Mouse (Mus musculus) mature B cell (primary cell): Measurements from ENCODE around the gene Zswim8.
"Not testable (repeated sequence)": the region's sequence is repeated elsewhere in the genome, so short reads cannot be mapped to it uniquely, and the experiment has no call there.

Source experiments
- in situ Hi-C: fragments of 300-500 bp; cut with MboI; formaldehyde crosslinking; loops from 2 replicates; pipeline ENCODE4 v1.14.3; 2019

Zswim8 gene

DNA sequence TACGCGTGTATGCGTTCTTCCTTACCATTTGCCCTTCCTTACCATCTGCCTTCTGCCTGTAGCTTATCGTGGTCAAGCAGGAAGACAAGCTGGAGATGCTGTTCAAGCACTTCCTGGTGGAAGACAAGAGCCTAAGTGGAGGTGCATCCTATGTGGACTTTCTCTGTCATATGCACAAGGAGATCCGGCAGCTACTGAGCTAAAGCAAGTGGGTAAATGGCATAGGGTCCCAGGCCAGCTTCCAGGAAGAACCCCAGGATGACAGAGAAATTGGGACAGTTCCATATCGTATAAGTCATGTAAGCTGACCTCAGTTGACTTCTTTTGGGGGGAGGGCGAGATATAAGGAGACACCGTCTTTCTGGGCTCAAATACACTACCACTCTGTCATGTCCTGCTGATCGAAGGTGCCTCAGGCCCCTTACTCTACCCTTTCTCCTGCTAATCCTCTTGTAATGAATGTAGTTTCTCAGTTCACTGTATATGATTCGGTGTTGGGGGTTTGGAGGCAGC is 13.7 kb upstream of the Zswim8 start:
- in situ Hi-C loops: no loop called here

DNA sequence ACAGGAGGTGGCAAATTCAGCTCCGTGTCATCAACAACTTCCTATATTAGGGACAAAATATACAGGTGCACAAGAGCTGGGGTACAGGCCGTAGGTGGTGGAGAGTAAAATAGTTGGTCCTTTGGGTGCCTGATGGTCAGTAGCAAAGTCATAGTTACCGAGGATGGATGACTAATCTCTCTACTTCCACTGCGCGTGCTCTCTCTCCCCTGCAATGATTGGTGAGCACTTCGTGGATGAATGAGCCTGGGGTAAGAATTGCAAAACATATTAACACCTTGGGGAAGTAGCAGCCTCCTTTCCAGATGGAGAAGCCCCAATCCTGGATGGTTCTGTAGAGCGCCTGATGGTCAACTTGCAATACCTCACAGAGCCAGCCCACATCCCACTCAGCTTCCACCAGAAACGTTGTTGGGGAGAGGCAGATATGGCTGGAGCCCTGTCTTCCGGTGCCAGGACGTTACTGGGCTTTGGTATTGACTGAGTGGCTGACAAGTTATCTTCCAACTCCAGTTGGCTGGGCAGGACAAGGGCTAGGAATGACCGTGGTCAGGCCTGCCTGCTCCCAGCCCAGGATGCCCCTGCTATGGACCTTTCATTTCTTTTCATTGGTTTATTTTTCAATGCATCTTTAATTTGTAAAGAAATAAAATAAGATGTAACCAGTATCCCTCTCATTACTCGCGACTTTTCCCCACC is 13.0 kb upstream of the Zswim8 start:
- in situ Hi-C loops: no loop called here

DNA sequence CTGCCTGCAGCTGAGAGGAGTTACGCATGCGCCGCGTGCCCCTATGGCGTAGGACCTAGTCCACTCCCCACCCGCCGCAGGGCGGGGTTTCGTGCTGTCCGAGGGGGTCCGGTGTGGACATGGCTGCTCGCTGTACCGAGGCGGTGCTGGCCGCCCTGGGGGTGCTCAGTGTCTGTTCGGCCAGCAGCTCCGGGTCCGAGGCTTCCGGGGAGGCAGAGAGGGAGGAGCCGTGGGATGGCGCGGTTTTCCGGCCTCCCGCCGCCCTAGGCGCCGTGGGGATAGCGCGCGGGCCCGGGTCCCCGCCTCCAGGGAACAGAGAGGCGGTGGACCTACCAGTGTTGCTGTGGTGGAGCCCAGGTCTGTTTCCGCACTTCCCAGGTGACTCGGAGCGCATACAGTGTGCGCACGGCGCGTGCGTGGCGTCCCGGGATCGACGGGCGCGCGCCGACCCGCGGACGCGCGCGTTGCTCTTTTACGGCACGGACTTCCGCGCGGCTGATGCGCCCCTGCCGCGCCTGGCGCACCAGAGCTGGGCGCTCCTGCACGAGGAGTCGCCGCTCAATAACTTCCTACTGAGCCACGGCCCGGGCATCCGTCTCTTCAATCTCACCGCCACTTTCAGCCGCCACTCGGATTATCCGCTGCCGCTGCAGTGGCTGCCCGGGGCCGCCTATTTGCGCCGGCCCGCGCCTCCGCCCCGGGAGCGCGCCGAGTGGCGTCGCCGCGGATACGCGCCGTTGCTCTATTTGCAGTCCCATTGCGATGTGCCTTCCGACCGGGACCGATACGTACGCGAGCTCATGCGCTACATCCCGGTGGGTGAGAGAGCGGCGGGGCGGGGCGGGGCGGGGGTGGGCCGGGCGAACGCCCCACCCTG is 12.2 kb upstream of the Zswim8 start, which contains the start of gene Fut11:
Gene Fut11, plus strand, starts transcription at position 85 of the 877 bp plus-strand sequence.
- in situ Hi-C loops: no loop called here

DNA sequence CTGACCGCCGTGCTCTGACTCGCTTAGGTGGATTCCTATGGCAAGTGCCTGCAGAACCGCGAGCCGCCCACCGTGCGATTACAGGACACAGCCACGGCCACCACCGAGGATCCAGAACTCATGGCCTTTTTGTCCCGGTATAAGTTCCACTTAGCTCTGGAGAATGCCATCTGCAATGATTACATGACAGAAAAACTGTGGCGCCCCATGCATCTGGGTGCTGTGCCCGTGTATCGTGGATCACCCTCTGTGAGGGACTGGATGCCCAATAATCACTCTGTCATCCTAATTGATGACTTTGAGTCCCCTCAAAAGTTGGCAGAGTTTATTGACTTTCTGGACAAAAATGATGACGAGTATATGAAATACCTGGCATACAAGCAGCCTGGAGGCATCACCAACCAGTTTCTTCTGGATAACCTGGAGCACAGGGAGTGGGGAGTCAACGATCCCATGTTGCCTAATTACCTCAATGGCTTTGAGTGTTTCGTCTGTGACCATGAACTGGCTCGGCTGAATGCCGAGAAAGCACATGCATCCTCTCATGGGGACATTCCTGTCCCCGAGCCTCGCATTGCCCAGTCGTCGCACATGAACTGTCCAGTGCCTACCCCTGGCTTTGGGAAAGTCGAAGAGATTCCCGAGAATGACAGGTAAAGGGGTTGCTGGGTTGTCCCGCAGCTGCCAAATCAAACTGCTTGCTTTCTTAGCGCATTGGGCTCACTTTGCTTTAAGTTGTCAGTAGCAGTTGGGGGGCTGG is 11.4 kb upstream of the Zswim8 start:
- in situ Hi-C loops: no loop called here

DNA sequence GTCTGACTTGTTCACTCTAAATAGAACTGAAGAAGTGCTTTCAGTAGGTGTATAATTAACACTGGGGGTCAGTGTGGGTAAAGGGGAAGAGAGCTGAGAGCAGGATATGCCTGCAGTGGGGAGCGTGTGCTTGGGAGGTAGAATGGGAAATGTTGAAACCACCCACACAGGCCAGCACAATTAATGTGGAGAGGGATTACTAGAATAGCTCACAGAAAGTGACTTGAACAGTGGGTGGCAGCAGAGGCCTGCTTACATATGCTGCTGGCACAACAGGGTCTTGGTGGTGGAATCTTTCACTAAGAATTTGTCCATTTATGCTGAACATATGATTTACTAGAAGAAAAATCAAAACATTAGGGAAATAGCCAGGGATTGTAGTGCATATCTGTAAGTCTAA is 10.4 kb upstream of the Zswim8 start:
- in situ Hi-C loops: no loop called here

DNA sequence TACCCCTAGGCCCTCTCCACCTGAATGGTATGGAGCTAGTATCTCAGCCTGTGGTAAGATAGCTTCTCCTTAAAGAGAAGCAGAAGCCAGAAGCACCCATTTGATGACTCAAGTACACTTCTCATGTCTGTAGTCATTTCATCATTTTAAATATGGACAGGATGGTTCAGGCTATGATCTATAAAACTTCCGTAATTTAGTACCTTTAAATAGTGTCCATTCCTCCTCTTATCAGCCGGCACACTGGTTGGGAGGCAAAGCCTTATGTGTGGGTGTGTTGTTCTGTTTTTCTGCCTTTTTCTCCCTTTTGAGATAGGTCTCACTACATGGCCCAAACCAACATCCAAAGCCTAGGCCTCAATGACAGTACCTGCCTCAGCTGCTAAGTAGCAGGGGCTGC is 8.8 kb upstream of the Zswim8 start:
- in situ Hi-C loops: no loop called here

DNA sequence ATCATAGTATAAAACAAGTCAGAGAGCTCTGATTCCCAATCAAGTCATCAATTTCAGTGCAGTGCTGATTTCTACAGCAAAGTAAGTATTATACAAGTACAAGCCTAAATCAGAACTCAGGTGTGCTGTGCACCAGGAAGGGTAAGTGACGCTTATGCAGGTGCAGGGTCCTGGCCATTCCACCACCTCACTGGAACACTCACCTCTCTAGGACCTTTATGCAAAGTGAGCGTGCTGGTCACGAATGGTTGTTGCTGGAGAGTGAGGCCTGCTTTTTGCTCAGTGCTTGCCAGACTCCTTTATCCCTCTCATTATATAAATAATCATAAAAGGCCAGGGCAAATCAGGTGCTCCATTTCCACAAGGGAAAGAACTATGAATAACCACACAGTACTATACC is 7.0 kb upstream of the Zswim8 start:
- in situ Hi-C loops: no loop called here

DNA sequence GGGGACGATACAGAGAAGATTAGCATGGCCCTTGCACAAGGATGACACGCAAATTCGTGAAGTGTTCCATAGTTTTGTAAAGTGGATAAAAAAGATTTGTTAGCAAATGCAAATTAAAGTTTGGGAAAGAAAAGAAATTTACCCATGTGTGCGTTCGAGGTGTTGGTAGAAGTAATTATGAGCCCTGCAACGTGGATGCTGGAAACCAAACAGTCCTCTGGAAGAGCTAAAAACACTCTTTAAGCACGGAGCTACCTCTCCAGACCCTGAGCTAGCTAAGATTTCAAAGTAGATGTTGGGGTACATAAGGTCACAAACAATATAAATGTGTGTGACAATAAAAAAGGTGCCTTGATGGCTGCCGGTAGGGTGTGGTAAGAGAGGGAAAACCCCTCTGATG is 5.8 kb upstream of the Zswim8 start:
- in situ Hi-C loops: no loop called here

DNA sequence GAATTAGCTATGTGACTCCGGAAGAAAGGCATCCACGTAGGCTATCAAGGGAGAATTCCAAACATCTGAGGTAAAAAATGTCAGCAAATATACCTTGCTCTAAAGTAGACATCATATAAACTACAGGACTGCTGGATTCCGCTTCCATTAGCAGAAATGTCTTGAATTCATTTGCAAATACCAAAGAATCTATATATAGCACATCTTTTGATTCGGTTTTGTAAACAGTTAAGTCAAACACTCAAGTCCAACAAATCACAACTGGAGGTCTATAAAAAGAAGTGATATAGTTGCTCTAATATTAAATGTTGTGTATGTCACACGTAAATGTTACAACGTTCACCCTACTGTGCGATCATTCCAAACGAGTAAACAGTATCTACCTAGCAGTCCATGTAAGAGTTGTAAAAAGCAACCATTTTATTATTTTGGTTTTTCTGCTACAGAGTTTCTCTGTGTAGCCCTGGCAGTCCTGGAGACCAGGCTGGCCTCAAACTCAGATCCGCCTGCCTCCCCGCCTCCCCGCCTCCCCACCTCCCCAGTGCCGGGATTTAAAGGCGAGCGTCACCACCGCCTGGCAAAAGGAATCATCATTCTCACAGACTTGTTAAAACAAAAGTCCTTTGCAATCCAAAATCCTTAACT is 5.1 kb upstream of the Zswim8 start:
- in situ Hi-C loops: no loop called here

DNA sequence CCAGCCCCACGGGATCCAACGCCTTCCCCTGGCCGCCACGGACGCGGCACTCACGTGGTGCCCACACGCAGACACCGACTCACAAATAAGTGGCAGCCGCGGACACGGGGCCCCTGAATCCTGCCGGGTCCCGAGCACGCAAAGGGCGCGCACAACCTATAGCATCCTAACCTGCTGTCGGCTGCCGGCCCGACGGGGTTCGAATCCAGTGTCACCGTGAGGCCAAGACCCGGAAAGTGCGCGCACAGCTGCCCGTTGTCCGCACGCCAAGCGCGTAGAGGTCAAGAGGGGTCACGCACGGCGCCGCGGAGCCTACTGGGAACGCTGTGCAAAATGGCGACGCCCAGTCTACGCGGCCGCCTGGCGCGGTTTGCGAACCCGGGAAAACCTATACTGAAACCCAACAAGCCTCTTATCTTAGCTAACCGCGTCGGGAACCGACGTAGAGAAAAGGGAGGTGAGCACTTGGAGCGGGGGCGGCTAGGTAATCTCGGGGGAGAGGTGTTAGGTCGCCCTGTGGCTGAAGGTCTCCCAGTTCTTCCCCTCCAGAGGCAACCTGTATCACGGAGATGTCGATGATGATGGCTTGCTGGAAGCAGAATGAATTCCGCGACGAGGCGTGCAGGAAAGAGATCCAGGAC is 4.5 kb upstream of the Zswim8 start, which contains the start of gene Chchd1:
Gene Chchd1, plus strand, starts transcription at position 266 of the 641 bp plus-strand sequence.
- in situ Hi-C loops: no loop called here

DNA sequence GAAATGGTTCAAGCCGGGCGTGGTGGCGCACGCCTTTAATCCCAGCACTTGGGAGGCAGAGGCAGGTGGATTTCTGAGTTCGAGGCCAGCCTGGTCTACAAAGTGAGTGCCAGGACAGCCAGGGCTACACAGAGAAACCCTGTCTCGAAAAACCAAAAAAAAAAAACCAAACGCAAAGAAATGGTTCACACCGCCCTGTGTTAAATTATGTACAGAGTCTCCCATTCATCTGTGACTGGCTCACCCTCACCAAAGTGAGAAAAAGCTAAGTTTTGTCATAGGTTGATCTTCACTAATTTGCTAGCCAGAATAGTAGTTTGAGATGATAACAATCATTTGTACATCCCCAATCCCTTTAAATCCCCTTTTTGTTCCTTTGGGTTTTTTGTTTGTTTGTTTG is 3.9 kb upstream of the Zswim8 start:
- in situ Hi-C loops: not testable (repeated sequence)

DNA sequence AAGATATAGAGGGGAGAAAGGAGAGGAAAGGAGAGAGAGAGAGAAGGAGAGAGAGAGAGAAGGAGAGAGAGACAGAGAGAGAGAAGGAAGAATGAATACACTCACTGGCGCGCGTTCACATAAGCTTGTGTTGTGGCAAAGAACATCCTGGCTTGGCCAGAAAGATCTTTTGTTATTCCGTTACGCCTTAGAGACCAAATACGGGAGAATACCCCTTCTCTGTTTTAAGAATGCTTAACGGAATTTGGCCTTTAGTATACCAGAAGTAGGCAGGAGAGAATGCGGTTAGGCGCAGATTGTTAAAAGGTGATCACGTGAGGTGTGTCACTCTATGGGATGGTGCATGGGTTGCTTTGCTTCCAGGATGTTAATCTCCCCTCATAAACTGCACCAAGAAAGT is 887 bp downstream of the Zswim8 start:
- in situ Hi-C loops: no loop called here

DNA sequence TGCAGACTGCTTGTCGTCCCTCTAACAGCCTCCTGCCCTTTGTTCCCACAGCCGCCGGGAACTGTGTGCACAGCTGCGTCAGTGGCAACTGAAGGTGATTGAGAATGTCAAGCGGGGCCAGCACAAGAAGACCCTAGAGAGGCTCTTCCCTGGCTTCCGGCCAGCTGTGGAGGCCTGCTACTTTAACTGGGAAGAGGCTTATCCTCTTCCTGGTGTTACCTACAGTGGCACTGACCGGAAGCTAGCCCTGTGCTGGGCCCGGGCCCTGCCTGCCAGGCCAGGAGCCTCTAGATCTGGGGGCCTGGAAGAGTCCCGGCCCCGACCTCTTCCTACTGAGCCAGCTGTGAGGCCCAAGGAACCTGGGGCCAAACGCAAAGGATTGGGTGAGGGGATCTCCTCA is 6.5 kb downstream of the Zswim8 start:
- in situ Hi-C loops: no loop called here

DNA sequence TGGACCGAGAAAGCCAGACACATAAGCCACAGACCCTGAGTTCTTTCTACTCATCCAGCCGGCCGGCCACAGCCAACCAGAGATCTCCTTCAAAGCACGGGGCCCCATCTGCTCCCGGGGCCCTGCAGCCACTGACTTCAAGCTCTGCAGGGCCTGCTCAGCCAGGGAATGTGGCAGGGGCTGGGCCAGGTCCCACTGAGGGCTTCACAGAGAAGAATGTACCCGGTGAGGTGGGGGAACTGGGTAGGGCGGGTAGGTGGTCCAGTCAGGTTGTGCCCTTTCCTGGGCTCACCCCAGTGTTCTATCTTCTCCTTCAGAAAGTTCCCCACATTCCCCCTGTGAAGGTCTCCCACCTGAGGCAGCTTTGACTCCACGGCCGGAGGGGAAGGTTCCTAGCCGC is 11.1 kb downstream of the Zswim8 start:
- in situ Hi-C loops: no loop called here

DNA sequence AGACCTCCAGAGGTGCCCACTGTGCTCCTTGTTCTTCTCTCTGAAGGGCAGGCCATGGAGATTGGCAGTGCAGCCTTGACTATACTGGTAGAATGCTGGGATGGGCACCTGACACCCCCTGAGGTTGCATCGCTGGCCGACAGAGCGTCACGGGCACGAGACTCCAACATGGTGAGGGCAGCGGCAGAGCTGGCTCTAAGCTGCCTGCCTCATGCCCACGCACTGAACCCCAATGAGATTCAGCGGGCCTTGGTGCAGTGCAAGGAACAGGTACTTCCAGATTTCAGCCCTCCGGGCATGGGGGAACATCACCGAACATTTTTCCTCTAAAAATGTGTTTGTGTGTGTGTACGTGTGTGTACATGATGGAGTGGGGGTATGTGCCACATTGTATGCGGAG is 12.4 kb downstream of the Zswim8 start:
- in situ Hi-C loops: no loop called here

DNA sequence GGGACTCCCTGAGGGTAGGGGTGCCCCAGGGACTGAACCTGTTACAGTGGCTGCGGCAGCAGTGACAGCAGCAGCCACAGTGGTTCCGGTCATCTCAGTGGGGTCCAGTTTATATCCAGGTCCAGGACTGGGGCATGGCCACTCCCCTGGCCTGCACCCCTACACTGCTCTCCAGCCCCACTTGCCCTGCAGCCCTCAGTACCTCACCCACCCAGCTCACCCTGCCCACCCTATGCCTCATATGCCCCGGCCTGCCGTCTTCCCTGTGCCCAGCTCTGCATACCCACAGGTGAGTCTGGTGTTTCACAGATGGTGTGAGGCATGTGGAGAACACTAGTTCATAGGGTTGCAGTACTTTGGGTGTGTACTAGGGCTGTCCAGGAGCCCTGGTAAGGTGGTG is 14.0 kb downstream of the Zswim8 start:
- in situ Hi-C loops: no loop called here

DNA sequence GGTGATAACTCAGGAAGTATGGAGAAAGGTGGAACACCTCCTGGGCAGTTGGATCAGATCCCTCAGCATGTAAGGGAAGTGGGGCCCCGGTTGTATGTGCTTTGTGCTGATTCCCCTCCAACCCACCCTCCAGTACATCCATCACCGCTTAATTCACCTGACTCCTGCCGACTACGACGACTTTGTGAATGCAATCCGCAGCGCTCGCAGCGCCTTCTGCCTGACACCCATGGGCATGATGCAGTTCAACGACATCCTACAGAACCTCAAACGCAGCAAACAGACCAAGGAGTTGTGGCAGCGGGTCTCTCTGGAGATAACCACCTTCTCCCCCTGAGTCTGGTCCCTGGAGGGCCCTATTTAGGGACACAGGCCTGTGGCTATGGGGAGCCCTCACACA is 15.7 kb downstream of the Zswim8 start:
- in situ Hi-C loops: no loop called here

DNA sequence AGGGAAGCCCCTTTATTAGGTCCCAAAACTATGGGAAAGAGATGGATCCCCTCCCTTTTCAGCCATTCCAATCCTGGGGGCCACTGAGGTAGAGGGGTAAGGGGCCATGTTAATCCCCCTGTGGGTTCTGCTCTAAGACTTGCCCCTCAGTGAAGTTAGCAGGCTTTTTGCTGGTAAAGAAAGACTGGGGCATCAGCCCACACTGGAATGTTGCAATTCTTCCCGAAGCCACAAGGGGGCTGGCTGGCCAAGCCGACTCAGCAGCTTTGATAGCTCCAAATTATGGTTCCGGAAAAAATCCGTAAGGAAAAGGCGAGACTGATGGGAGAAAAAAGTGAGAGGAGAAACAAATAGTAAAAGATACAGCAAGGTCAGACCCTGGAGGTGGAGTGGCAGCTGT is 16.7 kb downstream of the Zswim8 start:
- in situ Hi-C loops: no loop called here

DNA sequence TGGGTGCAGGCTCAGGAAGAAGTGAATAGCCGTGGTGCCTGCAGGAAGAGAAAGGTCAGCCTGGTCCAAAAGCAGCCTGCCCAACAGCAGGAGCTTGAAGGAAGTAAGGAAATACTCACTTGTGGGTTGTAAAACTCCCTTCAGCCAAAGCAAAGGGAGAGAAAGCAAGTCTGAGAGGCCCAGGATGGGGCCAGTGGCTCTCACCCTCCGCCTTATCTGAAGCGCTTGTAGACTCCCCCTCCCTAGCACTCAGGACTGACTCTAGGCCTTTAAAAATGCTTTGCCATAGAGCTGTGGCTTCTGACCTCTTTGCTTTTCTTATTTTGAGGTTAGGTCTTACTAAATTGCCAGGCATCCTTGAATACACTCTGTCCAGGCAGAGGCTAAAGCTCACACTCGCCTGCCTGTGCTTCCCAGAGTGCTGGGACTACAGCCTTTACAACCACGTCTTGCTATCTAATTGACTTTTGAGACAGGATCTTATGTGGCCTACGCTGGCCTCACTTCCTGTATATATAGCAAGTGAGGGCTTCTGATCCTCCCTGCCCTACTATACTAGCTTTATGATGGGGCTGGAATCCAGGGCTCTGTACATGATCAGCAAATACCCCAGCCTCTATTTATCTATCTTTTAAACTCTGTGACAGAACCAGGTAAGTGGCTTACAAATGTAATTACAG is 18.4 kb downstream of the Zswim8 start:
- in situ Hi-C loops: no loop called here

DNA sequence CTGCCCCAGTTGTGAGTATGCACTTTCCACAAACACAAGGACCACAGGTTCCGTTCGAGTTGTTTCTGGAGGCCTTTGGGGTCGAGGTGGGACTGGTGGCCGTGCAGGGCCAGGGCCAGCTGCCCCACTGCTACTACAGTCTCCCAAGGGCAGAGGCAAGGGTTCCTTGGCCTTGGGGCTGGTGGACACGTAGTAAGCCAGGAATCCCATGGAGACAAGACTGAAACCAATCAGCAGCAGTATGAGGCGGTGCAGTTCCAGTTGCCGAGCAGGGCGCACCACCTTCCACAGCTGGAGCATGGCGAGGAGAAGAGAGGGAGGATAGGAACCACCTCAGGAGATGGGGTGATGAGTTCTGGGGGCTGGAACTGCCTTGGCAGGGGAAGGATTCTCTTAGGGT is 22.5 kb downstream of the Zswim8 start:
- in situ Hi-C loops: no loop called here
